Mouse (Mus musculus): Measurements from ENCODE around the gene Skor1. TPM values are rescaled to one million over a fixed set of nuclear protein-coding genes. Genes with fewer than 3 reads are reported as not detected.
A peak's percentile ranks its signal among the peaks of the same experiment; 100 is the strongest.

Gene Skor1
- polyA plus RNA-seq, 1 experiment from 2014 or later, result 7.7 TPM

DNA sequence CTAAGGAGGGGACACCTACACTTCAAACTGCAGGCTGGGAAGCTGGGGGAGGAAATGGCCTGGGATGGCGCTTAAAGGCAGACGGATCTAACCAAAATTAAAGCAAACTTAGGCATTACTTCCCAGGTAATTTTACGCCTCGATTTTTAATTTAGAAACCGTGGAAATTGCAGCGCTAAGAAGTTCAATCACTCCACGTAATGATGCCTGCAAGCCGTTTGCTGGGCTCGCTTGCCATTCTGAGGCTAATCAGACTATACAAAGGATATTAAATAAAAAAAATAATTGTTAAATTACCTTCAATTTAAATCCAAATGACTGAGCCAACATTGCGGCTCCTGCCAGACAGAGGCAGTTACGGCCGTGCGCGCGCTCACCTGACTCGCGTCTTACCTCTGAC, 9.1 kb downstream of the Skor1 start:
- Histone ChIP-seq H3K4me1 (ENCODE audit: control insufficient read depth, insufficient read depth, low read length) (peaks cover 7% of the 10 kb centered on the region; the same call in 1 of the 2 replicates), H3K9me3 (ENCODE audit: control insufficient read depth, low read length) (no peaks in the 10 kb centered on the region), H3K4me2 (ENCODE audit: low read depth) (peak overlapping the region; percentile 22; the same call in 1 of the 2 replicates), H3K36me3 (ENCODE audit: control insufficient read depth, insufficient read depth, low read length) (no peaks in the 10 kb centered on the region), H3K27ac (ENCODE audit: low read depth, low read length) (no peak overlapping the region), H3K27me3 (ENCODE audit: control insufficient read depth, insufficient read depth, low read length) (peaks cover 99% of the 10 kb centered on the region), H3K9ac (ENCODE audit: low read length) (no peak overlapping the region), H3K4me3 (ENCODE audit: low read depth, low read length) (0 out of 2 replicates have a peak overlapping the region, but pooled peaks have one; percentile 4)
- ATAC-seq (ENCODE audit: insufficient read depth, low FRiP score, low TSS enrichment) (no peak), DNase-seq (ENCODE audit: low spot score) (no peak)
- WGBS, result 2% methylated on average over 17 of the region's 17 CpGs

DNA sequence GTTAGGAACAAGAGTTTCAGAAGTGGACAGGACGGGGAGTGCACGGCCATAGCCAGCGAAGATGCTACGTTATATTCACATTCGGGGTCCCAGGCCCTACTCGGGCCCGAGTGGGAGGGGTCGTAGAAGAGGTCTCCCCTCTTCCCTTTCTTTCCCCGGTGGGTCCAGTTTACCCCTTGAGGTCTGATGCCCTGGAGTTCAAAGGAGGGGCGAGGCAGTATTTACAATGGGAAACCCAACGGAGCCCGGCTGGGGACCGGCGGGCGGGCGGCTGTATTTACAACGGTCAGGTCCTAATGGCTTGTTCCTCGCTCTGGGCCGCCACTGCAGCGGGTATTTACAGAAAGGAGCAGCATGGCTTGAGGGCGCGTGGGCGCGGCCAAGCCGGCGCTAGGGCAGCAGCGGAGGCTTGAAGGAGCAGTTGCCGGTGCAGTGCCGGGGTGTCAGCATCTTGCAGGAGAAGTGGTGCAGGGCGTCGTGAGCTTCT, 10.2 kb downstream of the Skor1 start:
- no peaks in the 10 kb centered on the region for H3K9me3 ChIP-seq (ENCODE audit: control insufficient read depth, low read length)
- peak overlapping the region; percentile 14 for H3K4me3 ChIP-seq (ENCODE audit: low read depth, low read length)
- no peak overlapping the region; the same call in 1 of the 2 replicates for H3K9ac ChIP-seq (ENCODE audit: low read length)
- WGBS, result under 1% methylated on average over 30 of the region's 31 CpGs
- ATAC-seq (ENCODE audit: insufficient read depth, low FRiP score, low TSS enrichment), result no peak
- H3K4me1 ChIP-seq (ENCODE audit: control insufficient read depth, insufficient read depth, low read length), result peaks cover 12% of the 10 kb centered on the region
- peak; percentile 64 for DNase-seq (ENCODE audit: low spot score)
- H3K27me3 ChIP-seq (ENCODE audit: control insufficient read depth, insufficient read depth, low read length), result peaks cover 99% of the 10 kb centered on the region
- H3K4me2 ChIP-seq (ENCODE audit: low read depth), result peak overlapping the region; percentile 36
- no peak overlapping the region for H3K27ac ChIP-seq (ENCODE audit: low read depth, low read length)
- no peaks in the 10 kb centered on the region for H3K36me3 ChIP-seq (ENCODE audit: control insufficient read depth, insufficient read depth, low read length)

GRCm38 (mm10) chr9:63137615-63137915, 11.2 kb downstream of the Skor1 start:
- Histone ChIP-seq H3K4me1 (ENCODE audit: control insufficient read depth, insufficient read depth, low read length) (peaks cover 14% of the 10 kb centered on the region), H3K27ac (ENCODE audit: low read depth, low read length) (no peak overlapping the region), H3K27me3 (ENCODE audit: control insufficient read depth, insufficient read depth, low read length) (peaks cover 92% of the 10 kb centered on the region), H3K9ac (ENCODE audit: low read length) (no peak overlapping the region), H3K36me3 (ENCODE audit: control insufficient read depth, insufficient read depth, low read length) (no peaks in the 10 kb centered on the region), H3K4me3 (ENCODE audit: low read depth, low read length) (no peak overlapping the region), H3K9me3 (ENCODE audit: control insufficient read depth, low read length) (no peaks in the 10 kb centered on the region), H3K4me2 (ENCODE audit: low read depth) (no peak overlapping the region)
- DNase-seq (ENCODE audit: low spot score) (no peak), ATAC-seq (ENCODE audit: insufficient read depth, low FRiP score, low TSS enrichment) (no peak)
- WGBS, result 1% methylated on average over 6 of the region's 6 CpGs

DNA sequence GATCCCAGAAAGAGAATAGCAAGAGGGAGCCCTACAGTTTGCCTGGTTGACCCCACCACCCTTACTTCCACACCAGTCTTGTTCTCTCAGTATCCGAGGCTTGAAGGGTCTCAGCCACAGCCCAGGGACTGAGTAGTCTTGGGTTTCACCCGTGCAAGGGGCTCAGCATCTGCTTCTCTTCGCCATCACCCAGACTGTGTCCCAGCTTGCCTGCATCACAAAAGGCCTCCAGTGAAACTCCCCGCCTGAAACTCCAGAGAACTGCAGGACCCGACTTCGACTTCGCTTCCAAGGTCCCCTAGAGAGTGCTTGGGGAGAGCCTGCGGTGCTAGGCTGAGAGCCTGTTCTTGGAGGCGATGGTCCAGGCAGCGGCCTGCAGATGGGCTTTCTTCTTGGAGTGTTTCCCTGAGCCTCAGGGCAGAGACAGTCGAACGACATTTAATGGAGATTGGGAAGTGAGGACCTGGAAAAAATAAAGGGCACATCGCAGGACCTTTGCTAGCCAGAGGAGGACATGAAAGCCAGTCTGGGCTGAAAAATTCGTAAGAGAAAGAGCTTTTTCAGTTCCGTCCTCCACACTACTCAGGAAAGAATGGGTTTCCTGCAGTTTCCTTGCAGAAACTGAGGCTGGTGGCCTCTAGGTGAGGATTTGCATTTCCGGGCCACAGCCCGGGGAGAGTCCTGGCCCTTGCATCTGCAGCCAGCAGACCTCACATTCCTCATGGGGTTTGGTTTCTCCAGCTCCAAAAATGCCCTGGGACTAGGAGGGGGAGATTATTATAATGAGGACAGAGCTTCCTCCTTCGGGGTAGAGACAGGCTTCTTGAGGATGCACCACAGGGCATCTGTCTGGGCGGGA, 11.8 kb downstream of the Skor1 start:
- H3K4me1 ChIP-seq (ENCODE audit: control insufficient read depth, insufficient read depth, low read length), result peaks cover 14% of the 10 kb centered on the region
- peaks cover 86% of the 10 kb centered on the region for H3K27me3 ChIP-seq (ENCODE audit: control insufficient read depth, insufficient read depth, low read length)
- no peak overlapping the region for H3K4me2 ChIP-seq (ENCODE audit: low read depth)
- no peaks in the 10 kb centered on the region for H3K36me3 ChIP-seq (ENCODE audit: control insufficient read depth, insufficient read depth, low read length)
- H3K4me3 ChIP-seq (ENCODE audit: low read depth, low read length), result no peak overlapping the region
- WGBS, result 3% methylated on average over 19 of the region's 19 CpGs
- H3K9me3 ChIP-seq (ENCODE audit: control insufficient read depth, low read length), result no peaks in the 10 kb centered on the region
- no peak for ATAC-seq (ENCODE audit: insufficient read depth, low FRiP score, low TSS enrichment)
- DNase-seq (ENCODE audit: low spot score), result peak; percentile 51
- no peak overlapping the region for H3K9ac ChIP-seq (ENCODE audit: low read length)
- H3K27ac ChIP-seq (ENCODE audit: low read depth, low read length), result no peak overlapping the region

- WGBS, result 4% methylated on average over 8 of the region's 8 CpGs
These were observed 12.5 kb downstream of the Skor1 start for GRCm38 (mm10) chr9:63136241-63136640.

GRCm38 (mm10) chr9:63135801-63136200, 13.0 kb downstream of the Skor1 start:
- ATAC-seq (ENCODE audit: insufficient read depth, low FRiP score, low TSS enrichment), result no peak
- under 1% methylated on average over 16 of the region's 16 CpGs for WGBS
- Histone ChIP-seq H3K36me3 (ENCODE audit: control insufficient read depth, insufficient read depth, low read length) (no peaks in the 10 kb centered on the region), H3K27ac (ENCODE audit: low read depth, low read length) (no peak overlapping the region), H3K9ac (ENCODE audit: low read length) (no peak overlapping the region), H3K27me3 (ENCODE audit: control insufficient read depth, insufficient read depth, low read length) (peaks cover 76% of the 10 kb centered on the region), H3K9me3 (ENCODE audit: control insufficient read depth, low read length) (no peaks in the 10 kb centered on the region), H3K4me1 (ENCODE audit: control insufficient read depth, insufficient read depth, low read length) (peaks cover 14% of the 10 kb centered on the region), H3K4me3 (ENCODE audit: low read depth, low read length) (no peak overlapping the region), H3K4me2 (ENCODE audit: low read depth) (peak overlapping the region; percentile 39)
- peak; percentile 71 for DNase-seq (ENCODE audit: low spot score)

More at GRCm38 (mm10) chr9:63136241-63136640, 12.5 kb downstream of the Skor1 start:
- no peaks in the 10 kb centered on the region for H3K36me3 ChIP-seq (ENCODE audit: control insufficient read depth, insufficient read depth, low read length)
- no peak overlapping the region for H3K4me3 ChIP-seq (ENCODE audit: low read depth, low read length)
- H3K4me2 ChIP-seq (ENCODE audit: low read depth), result no peak overlapping the region
- H3K27ac ChIP-seq (ENCODE audit: low read depth, low read length), result no peak overlapping the region
- H3K27me3 ChIP-seq (ENCODE audit: control insufficient read depth, insufficient read depth, low read length), result peaks cover 79% of the 10 kb centered on the region
- ATAC-seq (ENCODE audit: insufficient read depth, low FRiP score, low TSS enrichment), result no peak
- no peak for DNase-seq (ENCODE audit: low spot score)
- H3K9ac ChIP-seq (ENCODE audit: low read length), result no peak overlapping the region
- no peaks in the 10 kb centered on the region for H3K9me3 ChIP-seq (ENCODE audit: control insufficient read depth, low read length)
- H3K4me1 ChIP-seq (ENCODE audit: control insufficient read depth, insufficient read depth, low read length), result peaks cover 14% of the 10 kb centered on the region

GRCm38 (mm10) chr9:63135356-63135755, 13.4 kb downstream of the Skor1 start:
- no peak overlapping the region for H3K9ac ChIP-seq (ENCODE audit: low read length)
- H3K36me3 ChIP-seq (ENCODE audit: control insufficient read depth, insufficient read depth, low read length), result no peaks in the 10 kb centered on the region
- WGBS, result 3% methylated on average over 11 of the region's 11 CpGs
- H3K4me2 ChIP-seq (ENCODE audit: low read depth), result peak overlapping the region; percentile 39; the same call in 1 of the 2 replicates
- H3K9me3 ChIP-seq (ENCODE audit: control insufficient read depth, low read length), result no peaks in the 10 kb centered on the region
- H3K27ac ChIP-seq (ENCODE audit: low read depth, low read length), result no peak overlapping the region
- peaks cover 72% of the 10 kb centered on the region for H3K27me3 ChIP-seq (ENCODE audit: control insufficient read depth, insufficient read depth, low read length)
- no peak for DNase-seq (ENCODE audit: low spot score)
- H3K4me3 ChIP-seq (ENCODE audit: low read depth, low read length), result no peak overlapping the region
- H3K4me1 ChIP-seq (ENCODE audit: control insufficient read depth, insufficient read depth, low read length), result peaks cover 14% of the 10 kb centered on the region
- no peak for ATAC-seq (ENCODE audit: insufficient read depth, low FRiP score, low TSS enrichment)

DNA sequence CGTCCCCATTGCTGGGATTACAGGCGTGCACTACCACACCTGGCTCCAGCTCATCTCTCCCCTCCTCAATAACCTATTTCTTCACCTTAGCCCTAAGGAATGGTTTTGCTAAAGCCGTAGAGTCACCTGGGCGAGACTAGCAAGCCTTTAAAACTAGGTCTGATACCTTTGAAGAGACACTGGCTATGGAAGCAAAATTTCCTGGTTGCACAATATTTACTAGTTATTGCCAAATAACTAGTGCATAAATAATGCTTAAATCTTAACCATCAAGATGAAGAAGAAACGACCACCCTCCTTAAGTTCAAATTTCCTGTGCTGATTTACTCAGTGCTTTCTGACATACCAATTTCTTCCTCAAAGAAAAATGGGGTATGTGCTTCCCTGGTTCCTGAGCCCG, 15.1 kb downstream of the Skor1 start:
- 15% methylated on average over 6 of the region's 6 CpGs for WGBS
- ATAC-seq (ENCODE audit: insufficient read depth, low FRiP score, low TSS enrichment), result no peak

More for the DNA sequence above, 15.1 kb downstream of the Skor1 start:
- Histone ChIP-seq H3K9me3 (ENCODE audit: control insufficient read depth, low read length) (no peaks in the 10 kb centered on the region), H3K27me3 (ENCODE audit: control insufficient read depth, insufficient read depth, low read length) (peaks cover 55% of the 10 kb centered on the region), H3K36me3 (ENCODE audit: control insufficient read depth, insufficient read depth, low read length) (no peaks in the 10 kb centered on the region), H3K27ac (ENCODE audit: low read depth, low read length) (no peak overlapping the region), H3K9ac (ENCODE audit: low read length) (no peak overlapping the region), H3K4me3 (ENCODE audit: low read depth, low read length) (peak overlapping the region; percentile 64), H3K4me1 (ENCODE audit: control insufficient read depth, insufficient read depth, low read length) (peaks cover 11% of the 10 kb centered on the region), H3K4me2 (ENCODE audit: low read depth) (peak overlapping the region; percentile 45)
- DNase-seq (ENCODE audit: low spot score), result no peak

Measured in neural tube, embryonic 11.5 days (tissue).